Mouse (Mus musculus): ENCODE measurements around the gene Plod2. TPM values are rescaled to one million over a fixed set of nuclear protein-coding genes. Genes with fewer than 3 reads are reported as not detected.

Gene Plod2
- polyA plus RNA-seq, 1 experiment from 2014 or later, result 0.69 TPM

GRCm38 (mm10) chr9:92568798-92569197 lies 26.8 kb downstream of the Plod2 start:
- H3K27ac ChIP-seq, result no peak overlapping the region
- no peaks in the 10 kb centered on the region for H3K36me3 ChIP-seq (ENCODE audit: inconsistent target)
- no peaks in the 10 kb centered on the region for H3K79me2 ChIP-seq (ENCODE audit: inconsistent target)
- H3K4me3 ChIP-seq (ENCODE audit: inconsistent target), result no peak overlapping the region
- WGBS (ENCODE audit: missing documents), result 95% methylated on average over 3 of the region's 3 CpGs

- H3K27ac ChIP-seq, result no peak overlapping the region
- no peaks in the 10 kb centered on the region for H3K36me3 ChIP-seq (ENCODE audit: inconsistent target)
- H3K4me3 ChIP-seq (ENCODE audit: inconsistent target), result no peak overlapping the region
- 91% methylated on average over 8 of the region's 8 CpGs for WGBS (ENCODE audit: missing documents)
- no peaks in the 10 kb centered on the region for H3K79me2 ChIP-seq (ENCODE audit: inconsistent target)
Observed at GRCm38 (mm10) chr9:92572376-92573108, 30.5 kb downstream of the Plod2 start.

GRCm38 (mm10) chr9:92583876-92584275 lies 41.9 kb downstream of the Plod2 start:
- H3K27ac ChIP-seq, result no peak overlapping the region
- H3K36me3 ChIP-seq (ENCODE audit: inconsistent target), result no peaks in the 10 kb centered on the region
- H3K4me3 ChIP-seq (ENCODE audit: inconsistent target), result no peak overlapping the region
- H3K79me2 ChIP-seq (ENCODE audit: inconsistent target), result no peaks in the 10 kb centered on the region
- 92% methylated on average over 5 of the region's 5 CpGs for WGBS (ENCODE audit: missing documents)

GRCm38 (mm10) chr9:92586025-92586424 lies 44.0 kb downstream of the Plod2 start:
- WGBS (ENCODE audit: missing documents), result 89% methylated on average over 1 of the region's 1 CpGs
- H3K36me3 ChIP-seq (ENCODE audit: inconsistent target), result no peaks in the 10 kb centered on the region
- no peak overlapping the region for H3K4me3 ChIP-seq (ENCODE audit: inconsistent target)
- H3K79me2 ChIP-seq (ENCODE audit: inconsistent target), result no peaks in the 10 kb centered on the region
- no peak overlapping the region for H3K27ac ChIP-seq

GRCm38 (mm10) chr9:92587391-92587790 lies 45.4 kb downstream of the Plod2 start:
- WGBS (ENCODE audit: missing documents), result 93% methylated on average over 8 of the region's 8 CpGs
- Histone ChIP-seq H3K27ac (no peak overlapping the region), H3K79me2 (ENCODE audit: inconsistent target) (no peaks in the 10 kb centered on the region), H3K4me3 (ENCODE audit: inconsistent target) (no peak overlapping the region), H3K36me3 (ENCODE audit: inconsistent target) (no peaks in the 10 kb centered on the region)

- Histone ChIP-seq H3K4me3 (ENCODE audit: inconsistent target) (no peak overlapping the region), H3K79me2 (ENCODE audit: inconsistent target) (no peaks in the 10 kb centered on the region), H3K27ac (no peak overlapping the region), H3K36me3 (ENCODE audit: inconsistent target) (no peaks in the 10 kb centered on the region)
- 100% methylated on average over 1 of the region's 1 CpGs for WGBS (ENCODE audit: missing documents)
Observed at GRCm38 (mm10) chr9:92588226-92588625, 46.2 kb downstream of the Plod2 start.

GRCm38 (mm10) chr9:92589021-92589420 lies 47.0 kb downstream of the Plod2 start:
- H3K79me2 ChIP-seq (ENCODE audit: inconsistent target), result no peaks in the 10 kb centered on the region
- no peaks in the 10 kb centered on the region for H3K36me3 ChIP-seq (ENCODE audit: inconsistent target)
- no peak overlapping the region for H3K4me3 ChIP-seq (ENCODE audit: inconsistent target)
- H3K27ac ChIP-seq, result no peak overlapping the region
- 93% methylated on average over 5 of the region's 5 CpGs for WGBS (ENCODE audit: missing documents)

- H3K36me3 ChIP-seq (ENCODE audit: inconsistent target), result no peaks in the 10 kb centered on the region
- WGBS (ENCODE audit: missing documents), result 96% methylated on average over 5 of the region's 5 CpGs
- no peak overlapping the region for H3K27ac ChIP-seq
- H3K4me3 ChIP-seq (ENCODE audit: inconsistent target), result no peak overlapping the region
- H3K79me2 ChIP-seq (ENCODE audit: inconsistent target), result no peaks in the 10 kb centered on the region
Observed at GRCm38 (mm10) chr9:92591482-92591881, 49.5 kb downstream of the Plod2 start.

GRCm38 (mm10) chr9:92592757-92593156 lies 50.7 kb downstream of the Plod2 start:
- WGBS (ENCODE audit: missing documents), result 96% methylated on average over 8 of the region's 8 CpGs
- no peak overlapping the region for H3K27ac ChIP-seq
- H3K79me2 ChIP-seq (ENCODE audit: inconsistent target), result no peaks in the 10 kb centered on the region
- no peaks in the 10 kb centered on the region for H3K36me3 ChIP-seq (ENCODE audit: inconsistent target)
- no peak overlapping the region for H3K4me3 ChIP-seq (ENCODE audit: inconsistent target)

- Histone ChIP-seq H3K4me3 (ENCODE audit: inconsistent target) (no peak overlapping the region), H3K79me2 (ENCODE audit: inconsistent target) (no peaks in the 10 kb centered on the region), H3K36me3 (ENCODE audit: inconsistent target) (no peaks in the 10 kb centered on the region), H3K27ac (no peak overlapping the region)
- 94% methylated on average over 6 of the region's 6 CpGs for WGBS (ENCODE audit: missing documents)
Observed at GRCm38 (mm10) chr9:92594491-92594890, 52.5 kb downstream of the Plod2 start.

- Histone ChIP-seq H3K36me3 (ENCODE audit: inconsistent target) (no peaks in the 10 kb centered on the region), H3K79me2 (ENCODE audit: inconsistent target) (no peaks in the 10 kb centered on the region)
Observed at GRCm38 (mm10) chr9:92595296-92595695, 53.3 kb downstream of the Plod2 start.

GRCm38 (mm10) chr9:92596916-92597547 lies 55.0 kb downstream of the Plod2 start:
- Histone ChIP-seq H3K79me2 (ENCODE audit: inconsistent target) (no peaks in the 10 kb centered on the region), H3K36me3 (ENCODE audit: inconsistent target) (no peaks in the 10 kb centered on the region), H3K4me3 (ENCODE audit: inconsistent target) (no peak overlapping the region), H3K27ac (no peak overlapping the region)
- WGBS (ENCODE audit: missing documents), result 96% methylated on average over 9 of the region's 9 CpGs

More at GRCm38 (mm10) chr9:92595296-92595695, 53.3 kb downstream of the Plod2 start:
- no peak overlapping the region for H3K4me3 ChIP-seq (ENCODE audit: inconsistent target)
- H3K27ac ChIP-seq, result no peak overlapping the region
- WGBS (ENCODE audit: missing documents), result 91% methylated on average over 4 of the region's 4 CpGs

- no peak overlapping the region for H3K27ac ChIP-seq
- WGBS (ENCODE audit: missing documents), result 91% methylated on average over 11 of the region's 11 CpGs
- H3K36me3 ChIP-seq (ENCODE audit: inconsistent target), result no peaks in the 10 kb centered on the region
- no peak overlapping the region for H3K4me3 ChIP-seq (ENCODE audit: inconsistent target)
- H3K79me2 ChIP-seq (ENCODE audit: inconsistent target), result no peaks in the 10 kb centered on the region
Observed at GRCm38 (mm10) chr9:92597776-92598175, 55.8 kb downstream of the Plod2 start.

- H3K4me3 ChIP-seq (ENCODE audit: inconsistent target), result no peak overlapping the region
- H3K27ac ChIP-seq, result no peak overlapping the region
- no peaks in the 10 kb centered on the region for H3K36me3 ChIP-seq (ENCODE audit: inconsistent target)
- H3K79me2 ChIP-seq (ENCODE audit: inconsistent target), result no peaks in the 10 kb centered on the region
- WGBS (ENCODE audit: missing documents), result 95% methylated on average over 14 of the region's 15 CpGs
Observed at GRCm38 (mm10) chr9:92599940-92600538, 58.0 kb downstream of the Plod2 start.

- Histone ChIP-seq H3K27ac (no peak overlapping the region), H3K79me2 (ENCODE audit: inconsistent target) (no peaks in the 10 kb centered on the region), H3K36me3 (ENCODE audit: inconsistent target) (no peaks in the 10 kb centered on the region), H3K4me3 (ENCODE audit: inconsistent target) (no peak overlapping the region)
- 93% methylated on average over 5 of the region's 5 CpGs for WGBS (ENCODE audit: missing documents)
Observed at GRCm38 (mm10) chr9:92601551-92601950, 59.5 kb downstream of the Plod2 start.
